28 mouse cellular contexts compared by ENCODE assay signal in genomic region chr10:88352549-88352948, GRCm38 (mm10). TPM values are rescaled to one million over a fixed set of nuclear protein-coding genes. Genes with fewer than 3 reads are reported as not detected.
DNase-seq lines count a peak whose midpoint lies in the region; ATAC-seq and TF ChIP-seq lines count a peak whose summit lies in the region.
"Had no signal": no experiment of that assay in that cellular context is flagged by ENCODE, and none has a peak within 500 bp of the region (broad histone marks: within the 10 kb centered on the region; RNA-seq: fewer than 3 reads in every experiment).

No protein-coding gene starts in this region.

- no peak overlapping the region for H3K4me2 ChIP-seq in kidney, embryonic 14.5 days (replicated peaks; ENCODE audit: low read depth, low read length)
- H3K4me2 ChIP-seq in lung, postnatal 0 days (replicated peaks; ENCODE audit: low read depth, low read length): no peak overlapping the region
- H3K4me2 ChIP-seq: heart, embryonic 12.5 days; hindbrain, embryonic 13.5 days; limb, embryonic 12.5 days; midbrain, embryonic 12.5 days; neural tube, embryonic 13.5 days had no signal

- TF ChIP-seq POLR2A in kidney, adult 2 months (IDR thresholded peaks at IDR 0.05; ENCODE audit: low read depth, low read length): no peak

- no peaks in the 10 kb centered on the region for H3K9me3 ChIP-seq in kidney, embryonic 14.5 days (ENCODE audit: control insufficient read depth, low read length)
- no peaks in the 10 kb centered on the region for H3K9me3 ChIP-seq in lung, postnatal 0 days (ENCODE audit: low read length)
- H3K9me3 ChIP-seq: heart, embryonic 12.5 days; hindbrain, embryonic 13.5 days; limb, embryonic 12.5 days; midbrain, embryonic 12.5 days; neural tube, embryonic 13.5 days had no signal

- TF ChIP-seq CTCF in kidney, adult 2 months (conservative IDR thresholded peaks at IDR 0.05; ENCODE audit: insufficient read depth, insufficient read length, low read depth, low read length): no peak
- TF ChIP-seq CTCF in lung, postnatal 0 days (IDR thresholded peaks at IDR 0.05): no peak

- no peak overlapping the region for H3K4me3 ChIP-seq in kidney, adult 2 months (ENCODE audit: insufficient read depth, low read depth, low read length)
- H3K4me3 ChIP-seq in kidney, embryonic 14.5 days (ENCODE audit: low read length): no peak overlapping the region
- no peak overlapping the region for H3K4me3 ChIP-seq in lung, postnatal 0 days (ENCODE audit: low read depth, low read length)
- H3K4me3 ChIP-seq: erythroblast, embryonic 14.5 days; gastrocnemius, adult 2 months; heart, adult 2 months; heart, embryonic 12.5 days; hindbrain, embryonic 13.5 days; limb, embryonic 12.5 days; megakaryocyte, embryonic 14.5 days; midbrain, embryonic 12.5 days; neural tube, embryonic 13.5 days had no signal

- H3K27me3 ChIP-seq in kidney, adult 2 months (replicated peaks; ENCODE audit: control insufficient read depth, insufficient read depth, low read length): no peaks in the 10 kb centered on the region
- no peaks in the 10 kb centered on the region; the same call in 1 of the 2 replicates for H3K27me3 ChIP-seq in kidney, embryonic 14.5 days (ENCODE audit: control insufficient read depth, insufficient read depth, low read length)
- H3K27me3 ChIP-seq in lung, postnatal 0 days (replicated peaks; ENCODE audit: insufficient read depth, low read length): no peaks in the 10 kb centered on the region
- H3K27me3 ChIP-seq: Patski had no signal

- DNase-seq in kidney, adult 2 months: peak; percentile 55
- peak; percentile 80 for DNase-seq in lung, postnatal 0 days (ENCODE audit: low spot score)
- no peak for DNase-seq in lung, postnatal 10 days
- DNase-seq in embryo, embryonic 9.5 days (ENCODE audit: extremely low spot score): no peak
- no peak for DNase-seq in layer of hippocampus, adult 8-10 months (ENCODE audit: low spot score in 2 of 2)
- DNase-seq: adrenal gland, postnatal 10 days; cerebellum, adult 11-12 months; cerebellum, adult 9-11 months; gastrocnemius, adult 2 months; gastrocnemius, postnatal 36 days; heart, adult 2 months; heart, postnatal 4 days; kidney, adult 11 months; kidney, postnatal 10 days; layer of hippocampus, adult 9-11 months; thymus, postnatal 14 days had no signal

- peak overlapping the region; percentile 80 for H3K27ac ChIP-seq in kidney, adult 2 months (ENCODE audit: insufficient read depth, low read depth, low read length)
- H3K27ac ChIP-seq in kidney, embryonic 14.5 days (ENCODE audit: low read depth, low read length): no peak overlapping the region
- H3K27ac ChIP-seq in lung, postnatal 0 days (ENCODE audit: low read length): peak overlapping the region; percentile 73
- H3K27ac ChIP-seq: gastrocnemius, adult 2 months; heart, adult 2 months; hindbrain, embryonic 13.5 days; limb, embryonic 12.5 days; midbrain, embryonic 12.5 days; neural tube, embryonic 13.5 days had no signal

- ATAC-seq in kidney, embryonic 14.5 days (ENCODE audit: low FRiP score, low TSS enrichment): no peak
- no peak for ATAC-seq in lung, postnatal 0 days
- ATAC-seq in granulocyte monocyte progenitor cell, adult 5-6 weeks (replicated peaks; ENCODE audit: poor library complexity, severe bottlenecking): peak; percentile 46
- ATAC-seq: forebrain, embryonic 16.5 days; Patski had no signal

- WGBS in kidney, adult 2 months: 65% methylated on average over 2 of the region's 2 CpGs
- WGBS in kidney, embryonic 14.5 days: 71% methylated on average over 2 of the region's 2 CpGs
- WGBS in lung, postnatal 0 days: 46% methylated on average over 2 of the region's 2 CpGs

- no peaks in the 10 kb centered on the region for H3K4me1 ChIP-seq in kidney, adult 2 months (ENCODE audit: control insufficient read depth, insufficient read depth, low read length)
- H3K4me1 ChIP-seq in kidney, embryonic 14.5 days (ENCODE audit: control insufficient read depth, insufficient read depth, low read length): no peaks in the 10 kb centered on the region
- peaks cover 5% of the 10 kb centered on the region; the same call in 1 of the 2 replicates for H3K4me1 ChIP-seq in lung, postnatal 0 days (ENCODE audit: insufficient read depth, low read depth, low read length)

- peak; percentile 73 for TF ChIP-seq EP300 in lung, postnatal 0 days (IDR thresholded peaks at IDR 0.05)

- H3K9ac ChIP-seq in kidney, embryonic 14.5 days (ENCODE audit: low read depth, low read length): no peak overlapping the region
- no peak overlapping the region for H3K9ac ChIP-seq in lung, postnatal 0 days (replicated peaks; ENCODE audit: low read depth)
- H3K9ac ChIP-seq: heart, embryonic 12.5 days; hindbrain, embryonic 13.5 days; limb, embryonic 12.5 days; midbrain, embryonic 12.5 days; neural tube, embryonic 13.5 days had no signal

- H3K36me3 ChIP-seq in kidney, adult 2 months (ENCODE audit: control insufficient read depth, insufficient read depth, low read length): no peaks in the 10 kb centered on the region
- H3K36me3 ChIP-seq in kidney, embryonic 14.5 days (ENCODE audit: control insufficient read depth, insufficient read depth, low read length): no peaks in the 10 kb centered on the region
- no peaks in the 10 kb centered on the region for H3K36me3 ChIP-seq in lung, postnatal 0 days (ENCODE audit: insufficient read depth, low read length)
- H3K36me3 ChIP-seq: G1E; heart, embryonic 12.5 days; hindbrain, embryonic 13.5 days; limb, embryonic 12.5 days; midbrain, embryonic 12.5 days; neural tube, embryonic 13.5 days had no signal

RNA-seq across cellular contexts. Expression of gene Dram1, which starts 26.3 kb away (rescaled TPM):
- 16.4 and 18.5 TPM in 2 replicates for polyA plus RNA-seq in kidney, adult 2 months (2012; rRNA removed)
- 0.99 and 1.0 TPM in 2 replicates for polyA plus RNA-seq in kidney, embryonic 14.5 days (2014; fragmentation: Nextera tagmentation; extraction: Ambion mirVana)
- 232 and 257 TPM in 2 replicates for polyA plus RNA-seq in lung, postnatal 0 days (2015; fragmentation: Nextera tagmentation; extraction: Ambion mirVana)
- total RNA-seq in granulocyte monocyte progenitor cell, adult 5-6 weeks (2014; fragmentation: Nextera tagmentation): 21.7 and 34.6 TPM in 2 replicates
- total RNA-seq in granulocyte monocyte progenitor cell, adult 5-6 weeks (2017): 24.8 and 33.2 TPM in 2 replicates
- total RNA-seq in layer of hippocampus, adult 8-10 months (2022): 1 to 10 TPM; 1.0 to 1.7 (median 1.6) TPM
- polyA plus RNA-seq: erythroblast, embryonic 14.5 days; G1E had no signal

RNA-seq across cellular contexts. Expression of gene Gnptab, which starts 26.4 kb away (rescaled TPM):
- 12.6 and 12.8 TPM in 2 replicates for polyA plus RNA-seq in kidney, adult 2 months (2012; rRNA removed)
- 6.7 and 17.6 TPM in 2 replicates for polyA plus RNA-seq in kidney, embryonic 14.5 days (2014; fragmentation: Nextera tagmentation; extraction: Ambion mirVana)
- 9.9 and 10.2 TPM in 2 replicates for polyA plus RNA-seq in lung, postnatal 0 days (2015; fragmentation: Nextera tagmentation; extraction: Ambion mirVana)
- total RNA-seq in granulocyte monocyte progenitor cell, adult 5-6 weeks (2014; fragmentation: Nextera tagmentation): 80.5 and 85.2 TPM in 2 replicates
- total RNA-seq in granulocyte monocyte progenitor cell, adult 5-6 weeks (2017): 53.4 and 62.9 TPM in 2 replicates
- total RNA-seq in layer of hippocampus, adult 8-10 months (2022): 10 to 100 TPM; 68.7 to 78.3 (median 75.5) TPM

Comparison
In these comparisons a context has a peak if more than half of its experiments do, and no peak if none do; other contexts are left out.
1. DNase-seq: peak in kidney, adult 2 months (single experiment) and lung, postnatal 0 days (single experiment); none in lung, postnatal 10 days (single experiment), embryo, embryonic 9.5 days (single experiment) and layer of hippocampus, adult 8-10 months (0 of 2).
2. RNA of gene Dram1, which starts 26.3 kb away (polyA plus RNA-seq): 232 to 257 TPM in lung, postnatal 0 days; 16.4 to 18.5 TPM in kidney, adult 2 months and 0.99 to 1.0 TPM in kidney, embryonic 14.5 days; every median in the first group is over 10 times any median in the second.